In genomic region chr2:160427431-160427830, GRCm38 (mm10) we compare ENCODE assay signal across 16 mouse cellular contexts.
"Had no signal": no experiment of that assay in that cellular context is flagged by ENCODE, and none has a peak within 500 bp of the region (broad histone marks: within the 10 kb centered on the region; RNA-seq: fewer than 3 reads in every experiment).

No protein-coding gene starts in this region.

- H3K27ac ChIP-seq: layer of hippocampus, adult 2 months; limb, embryonic 12.5 days; liver, embryonic 13.5 days; lung, embryonic 15.5 days; macrophage; midbrain, embryonic 15.5 days; neural tube, embryonic 12.5 days had no signal

- H3K4me2 ChIP-seq: limb, embryonic 12.5 days; liver, embryonic 13.5 days; lung, embryonic 15.5 days; midbrain, embryonic 11.5 days; midbrain, embryonic 15.5 days; neural tube, embryonic 12.5 days had no signal

- H3K9ac ChIP-seq: limb, embryonic 12.5 days; liver, embryonic 13.5 days; liver, postnatal 0 days; lung, embryonic 15.5 days; midbrain, embryonic 15.5 days; neural tube, embryonic 12.5 days had no signal

- ATAC-seq: liver, postnatal 0 days; midbrain, embryonic 15.5 days had no signal

- DNase-seq: kidney, adult 11 months; kidney, postnatal 10 days; kidney, postnatal 4 days; liver; liver, embryonic 13.5 days; liver, postnatal 0 days; lung, postnatal 14 days; right cerebral cortex, postnatal 4 days had no signal

- H3K4me3 ChIP-seq: layer of hippocampus, adult 2 months; limb, embryonic 12.5 days; liver, embryonic 13.5 days; lung, embryonic 15.5 days; megakaryocyte, embryonic 14.5 days; midbrain, embryonic 15.5 days; neural tube, embryonic 12.5 days had no signal

- H3K4me1 ChIP-seq: liver, embryonic 13.5 days; lung, embryonic 15.5 days; megakaryocyte, embryonic 14.5 days; midbrain, embryonic 15.5 days; neural tube, embryonic 12.5 days had no signal

- H3K27me3 ChIP-seq: limb, embryonic 12.5 days; liver, embryonic 13.5 days; lung, embryonic 15.5 days; megakaryocyte, embryonic 14.5 days; midbrain, embryonic 15.5 days; neural tube, embryonic 12.5 days had no signal

- H3K9me3 ChIP-seq: limb, embryonic 12.5 days; liver, embryonic 13.5 days; lung, embryonic 15.5 days; midbrain, embryonic 15.5 days; neural tube, embryonic 12.5 days had no signal

- H3K36me3 ChIP-seq: limb, embryonic 12.5 days; liver, embryonic 13.5 days; lung, embryonic 15.5 days; midbrain, embryonic 15.5 days; neural tube, embryonic 12.5 days had no signal
